Mouse (Mus musculus) hindlimb bud, embryonic 11.5 days (tissue): ENCODE data around the gene Dcx.

Experiments
- DNase-seq: peaks from one replicate; pipeline ENCODE4 v3.0.0-alpha.2; 2012; ENCODE audit warnings: low read depth, low spot score; ENCODE audit errors: extremely low spot score

Dcx gene

GRCm38 (mm10) chrX:143932958-143933357, at the start of gene Dcx:
Dcx (minus strand) TSS chrX:143933311.
- no peak for DNase-seq

- peak; percentile 3 for DNase-seq
Measured at GRCm38 (mm10) chrX:143966249-143966648, 33.1 kb upstream of the Dcx start.

- no peak for DNase-seq
Measured at GRCm38 (mm10) chrX:143933671-143934070, 560 bp upstream of the Dcx start.

- DNase-seq: no peak
Measured at GRCm38 (mm10) chrX:143932530-143932929, 581 bp downstream of the Dcx start.

- no peak for DNase-seq
Measured at GRCm38 (mm10) chrX:143931400-143932185, 1.5 kb downstream of the Dcx start.

GRCm38 (mm10) chrX:143922070-143922469, 11.0 kb downstream of the Dcx start:
- DNase-seq: no peak

GRCm38 (mm10) chrX:143906699-143907471, 26.2 kb downstream of the Dcx start:
- no peak for DNase-seq

- DNase-seq: peak; percentile 20
Measured at GRCm38 (mm10) chrX:143904689-143905088, 28.4 kb downstream of the Dcx start.

GRCm38 (mm10) chrX:143902300-143902699, 30.8 kb downstream of the Dcx start:
- no peak for DNase-seq

- DNase-seq: no peak
Measured at GRCm38 (mm10) chrX:143897363-143898285, 35.5 kb downstream of the Dcx start.

- DNase-seq: no peak
Measured at GRCm38 (mm10) chrX:143896936-143897335, 36.2 kb downstream of the Dcx start.

- no peak for DNase-seq
Measured at GRCm38 (mm10) chrX:143893180-143893579, 39.9 kb downstream of the Dcx start.

GRCm38 (mm10) chrX:143885765-143886164, 47.3 kb downstream of the Dcx start:
- no peak for DNase-seq

GRCm38 (mm10) chrX:143884953-143885352, 48.2 kb downstream of the Dcx start:
- DNase-seq: no peak

- DNase-seq: no peak
Measured at GRCm38 (mm10) chrX:143884299-143884698, 48.8 kb downstream of the Dcx start.

- DNase-seq: no peak
Measured at GRCm38 (mm10) chrX:143881806-143882468, 51.2 kb downstream of the Dcx start.

GRCm38 (mm10) chrX:143879631-143880030, 53.5 kb downstream of the Dcx start:
- no peak for DNase-seq

GRCm38 (mm10) chrX:143867129-143867664, 65.9 kb downstream of the Dcx start:
- DNase-seq: no peak

- peak; percentile 52 for DNase-seq
Measured at GRCm38 (mm10) chrX:143851351-143851750, 81.8 kb downstream of the Dcx start.

- no peak for DNase-seq
Measured at GRCm38 (mm10) chrX:143849969-143850368, 83.1 kb downstream of the Dcx start.
